Mouse (Mus musculus) c-Kit-positive CD71-positive TER-119-positive erythroid progenitor cells, embryonic 14.5 days (primary cell): ENCODE results near the gene Rhox2f.
"Not testable (repeated sequence)": the region's sequence is repeated elsewhere in the genome, so short reads cannot be mapped to it uniquely, and the experiment has no call there.

ENCODE experiments used
- DNase-seq: peaks from one replicate; pipeline ENCODE4 v3.0.0-alpha.2; 2013; ENCODE audit warnings: low spot score

Rhox2f gene

GRCm38 (mm10) chrX:37571105-37571504 lies at the start of gene Rhox2f:
Gene Rhox2f, plus strand, starts transcription at chrX:37571405.
- DNase-seq, result not testable (repeated sequence)

- not testable (repeated sequence) for DNase-seq
These were observed 41.1 kb upstream of the Rhox2f start, which contains the start of gene Rhox2e for GRCm38 (mm10) chrX:37530152-37530551. Gene Rhox2e, plus strand, starts transcription at chrX:37530452.

GRCm38 (mm10) chrX:37541719-37542118 lies 29.5 kb upstream of the Rhox2f start, which contains the start of gene Rhox3e:
Gene Rhox3e, plus strand, starts transcription at chrX:37542019.
- DNase-seq, result not testable (repeated sequence)

GRCm38 (mm10) chrX:37557112-37557511 lies 14.1 kb upstream of the Rhox2f start, which contains the start of gene Rhox4e:
Gene Rhox4e, plus strand, starts transcription at chrX:37557412.
- DNase-seq, result not testable (repeated sequence)

- not testable (repeated sequence) for DNase-seq
These were observed 1.4 kb downstream of the Rhox2f start for GRCm38 (mm10) chrX:37572638-37573037.

GRCm38 (mm10) chrX:37580692-37581091 lies 9.5 kb downstream of the Rhox2f start, which contains the start of gene Rhox3f:
Gene Rhox3f, plus strand, starts transcription at chrX:37580992.
- DNase-seq, result not testable (repeated sequence)

GRCm38 (mm10) chrX:37607604-37608003 lies 36.4 kb downstream of the Rhox2f start, which contains the start of gene Rhox4f:
Gene Rhox4f, minus strand, starts transcription at chrX:37607704.
- DNase-seq, result not testable (repeated sequence)
